ENCODE assay signal across 8 mouse cellular contexts in genomic region chr7:66310670-66311656, GRCm38 (mm10). TPM values are rescaled to one million over a fixed set of nuclear protein-coding genes. Genes with fewer than 3 reads are reported as not detected.
A peak's percentile ranks its signal among the peaks of the same experiment; 100 is the strongest.
DNase-seq lines count a peak whose midpoint lies in the region; ATAC-seq lines count a peak whose summit lies in the region.

No protein-coding gene starts in this region.

- peaks cover 3% of the 10 kb centered on the region; the same call in 1 of the 2 replicates for H3K9me3 ChIP-seq in heart, embryonic 16.5 days (replicated peaks; ENCODE audit: control insufficient read depth, low read length)

- no peak overlapping the region for H3K4me2 ChIP-seq in heart, embryonic 16.5 days (ENCODE audit: low read depth, low read length)

- peaks cover 17% of the 10 kb centered on the region for H3K4me1 ChIP-seq in heart, embryonic 16.5 days (ENCODE audit: control insufficient read depth, insufficient read depth, low read length)

- no peaks in the 10 kb centered on the region for H3K27me3 ChIP-seq in heart, embryonic 16.5 days (ENCODE audit: control insufficient read depth, insufficient read depth, low read length)

- peak; percentile 73 to 87 for DNase-seq in adrenal gland, adult (ENCODE audit: inconsistent age in 2 of 2, low spot score in 1 of 2)
- DNase-seq in adrenal gland, postnatal 4 days (ENCODE audit: low spot score in 2 of 2): no peak
- peak; percentile 25 for DNase-seq in right cerebral cortex, adult 18-20 months
- DNase-seq in right cerebral cortex, postnatal 25 days: no peak
- peak; percentile 89 to 93 for DNase-seq in lung, adult 18-20 months
- DNase-seq in spleen, postnatal 36 days (ENCODE audit: low spot score in 2 of 2): no peak
- DNase-seq in thymus, adult 18-20 months: no peak

- no peak overlapping the region for H3K4me3 ChIP-seq in heart, embryonic 16.5 days (ENCODE audit: low read length)

- H3K36me3 ChIP-seq in heart, embryonic 16.5 days (ENCODE audit: control insufficient read depth, insufficient read depth): no peaks in the 10 kb centered on the region

- 0 out of 2 replicates have a peak, but pooled peaks have one; percentile 47 for ATAC-seq in heart, embryonic 16.5 days (replicated peaks; ENCODE audit: extremely low read depth, insufficient read depth, low FRiP score)

- WGBS in heart, embryonic 16.5 days: 68% methylated on average over 26 of the region's 26 CpGs

- no peak overlapping the region for H3K9ac ChIP-seq in heart, embryonic 16.5 days (ENCODE audit: low read length)

- H3K27ac ChIP-seq in heart, embryonic 16.5 days (ENCODE audit: low read length): peak overlapping the region; percentile 21; the same call in 1 of the 2 replicates

RNA-seq across cellular contexts. Expression of gene Gm10974, which starts 54.7 kb away (rescaled TPM):
- total RNA-seq in adrenal gland, postnatal 4 days (2021): not detected
- polyA plus RNA-seq in heart, embryonic 16.5 days (2015; fragmentation: Nextera tagmentation; extraction: Ambion mirVana): not detected in 2 replicates

Comparison
In these comparisons a context has a peak if more than half of its experiments do, and no peak if none do; other contexts are left out.
1. DNase-seq: peak in adrenal gland, adult (2 of 2), right cerebral cortex, adult 18-20 months (single experiment) and lung, adult 18-20 months (2 of 2); none in adrenal gland, postnatal 4 days (0 of 2), right cerebral cortex, postnatal 25 days (single experiment), spleen, postnatal 36 days (0 of 2) and thymus, adult 18-20 months (0 of 2).